Mouse (Mus musculus) bone marrow, adult 2 months (tissue): ENCODE data around the gene Gm10226.
"Not testable (repeated sequence)": the region's sequence is repeated elsewhere in the genome, so short reads cannot be mapped to it uniquely, and the experiment has no call there.

Source experiments
- CTCF ChIP-seq: fragments of 200-500 bp; IDR thresholded peaks from 2 replicates; pipeline ENCODE4 v1.5.1; 2011; ENCODE audit warnings: low read length, control low read depth; ENCODE audit not compliant: control insufficient read depth, insufficient read depth
- POLR2A ChIP-seq: fragments of 200-500 bp; IDR thresholded peaks from 2 replicates; pipeline ENCODE4 v1.6.1; 2011; ENCODE audit warnings: low read depth, mild to moderate bottlenecking, control low read depth, low read length, borderline replicate concordance; ENCODE audit not compliant: control insufficient read depth

DNA sequence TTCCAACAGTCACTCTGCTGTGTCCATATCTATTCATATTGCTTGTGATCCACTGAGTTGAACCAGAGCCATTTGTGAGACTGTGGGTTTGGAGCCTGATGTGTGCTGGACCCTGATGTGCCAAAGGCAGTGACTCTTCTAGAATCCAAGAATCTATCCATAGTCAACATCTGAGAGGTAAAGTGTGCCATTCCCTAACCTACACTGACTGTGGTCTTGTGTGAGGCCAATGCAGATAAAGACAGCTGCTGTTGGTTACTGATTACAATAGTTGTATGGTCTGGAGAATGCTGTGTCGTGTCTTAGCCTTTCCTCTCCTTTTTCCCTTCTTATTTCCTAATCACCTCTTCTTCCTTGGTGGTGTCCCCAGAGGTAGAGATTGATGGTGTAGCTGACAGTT, 12.8 kb upstream of the Gm10226 start:
- TF ChIP-seq CTCF, POLR2A: not testable (repeated sequence)
